Mouse (Mus musculus) ovary, adult 18-20 months (tissue): Measurements from ENCODE around the gene Sfmbt2.

Experiments used
- DNase-seq: peaks from one replicate; pipeline ENCODE4 v3.0.0; 2022; ENCODE audit warnings: low spot score, mixed read lengths

The Sfmbt2 gene

GRCm38 (mm10) chr2:10372776-10373507 is 2.6 kb downstream of the Sfmbt2 start:
- DNase-seq = peak; percentile 24

GRCm38 (mm10) chr2:10373508-10374206 is 3.3 kb downstream of the Sfmbt2 start:
- no peak for DNase-seq

GRCm38 (mm10) chr2:10374207-10375023 is 4.1 kb downstream of the Sfmbt2 start:
- no peak for DNase-seq

GRCm38 (mm10) chr2:10375024-10375372 is 4.7 kb downstream of the Sfmbt2 start:
- DNase-seq = no peak

GRCm38 (mm10) chr2:10389988-10390387 is 19.7 kb downstream of the Sfmbt2 start:
- DNase-seq = no peak

- DNase-seq = no peak
These were observed 20.5 kb downstream of the Sfmbt2 start for GRCm38 (mm10) chr2:10390791-10391190.

GRCm38 (mm10) chr2:10395143-10395542 is 24.8 kb downstream of the Sfmbt2 start:
- DNase-seq = no peak

GRCm38 (mm10) chr2:10397790-10398189 is 27.5 kb downstream of the Sfmbt2 start:
- no peak for DNase-seq

- DNase-seq = no peak
These were observed 35.8 kb downstream of the Sfmbt2 start for GRCm38 (mm10) chr2:10406151-10406550.

- DNase-seq = no peak
These were observed 39.1 kb downstream of the Sfmbt2 start for GRCm38 (mm10) chr2:10409422-10409821.

- DNase-seq = no peak
These were observed 39.8 kb downstream of the Sfmbt2 start for GRCm38 (mm10) chr2:10410069-10410468.

- DNase-seq = no peak
These were observed 50.7 kb downstream of the Sfmbt2 start for GRCm38 (mm10) chr2:10420944-10421420.

GRCm38 (mm10) chr2:10437290-10437689 is 67.0 kb downstream of the Sfmbt2 start:
- no peak for DNase-seq

GRCm38 (mm10) chr2:10441811-10442210 is 71.5 kb downstream of the Sfmbt2 start:
- DNase-seq = no peak

- no peak for DNase-seq
These were observed 83.3 kb downstream of the Sfmbt2 start for GRCm38 (mm10) chr2:10453577-10453976.

GRCm38 (mm10) chr2:10458309-10458708 is 88.0 kb downstream of the Sfmbt2 start:
- DNase-seq = no peak

- DNase-seq = no peak
These were observed 146.2 kb downstream of the Sfmbt2 start for GRCm38 (mm10) chr2:10516516-10516915.

GRCm38 (mm10) chr2:10521719-10522415 is 151.6 kb downstream of the Sfmbt2 start:
- DNase-seq = no peak

- no peak for DNase-seq
These were observed 155.3 kb downstream of the Sfmbt2 start for GRCm38 (mm10) chr2:10525622-10526021.

- DNase-seq = no peak
These were observed 171.5 kb downstream of the Sfmbt2 start for GRCm38 (mm10) chr2:10541762-10542161.

GRCm38 (mm10) chr2:10542388-10542787 is 172.1 kb downstream of the Sfmbt2 start:
- DNase-seq = no peak

GRCm38 (mm10) chr2:10558816-10559215 is 188.5 kb downstream of the Sfmbt2 start:
- no peak for DNase-seq
